Mouse (Mus musculus) hindbrain, embryonic 11.5 days (tissue): ENCODE results near the gene Poc1b. TPM values are rescaled to one million over a fixed set of nuclear protein-coding genes. Genes with fewer than 3 reads are reported as not detected.
"Not testable (repeated sequence)": the region's sequence is repeated elsewhere in the genome, so short reads cannot be mapped to it uniquely, and the experiment has no call there.

Experiments
- ATAC-seq: fragments of 200-750 bp; cut with Nextera tagmentation; 2 replicates; pipeline ENCODE4 v1.8.0; 2017; ENCODE audit warnings: mild to moderate bottlenecking, moderate TSS enrichment, moderate library complexity; ENCODE audit not compliant: low FRiP score
- DNase-seq: peaks from one replicate; pipeline ENCODE4 v3.0.0-alpha.2; 2015; ENCODE audit warnings: low spot score
- H3K27ac ChIP-seq: fragments of 300-500 bp; sonication (generic); 2 replicates; pipeline ENCODE4 v1.5.1; 2014; ENCODE audit warnings: mild to moderate bottlenecking, low read depth, low read length
- H3K27me3 ChIP-seq: fragments of 300-500 bp; sonication (generic); 2 replicates; pipeline ENCODE4 v1.6.1; 2014; ENCODE audit warnings: mild to moderate bottlenecking, low read length, moderate library complexity, mixed read lengths; ENCODE audit not compliant: control insufficient read depth, insufficient read depth
- H3K36me3 ChIP-seq: fragments of 300-500 bp; sonication (generic); 2 replicates; pipeline ENCODE4 v1.6.1; 2014; ENCODE audit warnings: mild to moderate bottlenecking, low read length, moderate library complexity, mixed read lengths; ENCODE audit not compliant: control insufficient read depth, insufficient read depth
- H3K4me1 ChIP-seq: fragments of 300-500 bp; sonication (generic); replicated peaks from 2 replicates; pipeline ENCODE4 v1.6.1; 2014; ENCODE audit warnings: low read length, mixed read lengths; ENCODE audit not compliant: control insufficient read depth, insufficient read depth
- H3K4me2 ChIP-seq: fragments of 300-500 bp; sonication (generic); replicated peaks from 2 replicates; pipeline ENCODE4 v1.6.1; 2014; ENCODE audit warnings: mild to moderate bottlenecking, low read depth, low read length
- H3K4me3 ChIP-seq: fragments of 300-500 bp; sonication (generic); 2 replicates; pipeline ENCODE4 v1.5.1; 2014; ENCODE audit warnings: low read depth, low read length
- H3K9ac ChIP-seq: fragments of 300-500 bp; sonication (generic); 2 replicates; pipeline ENCODE4 v1.6.1; 2014; ENCODE audit warnings: low read depth, low read length
- H3K9me3 ChIP-seq: fragments of 300-500 bp; sonication (generic); 2 replicates; pipeline ENCODE4 v1.6.1; 2016; ENCODE audit warnings: low read length; ENCODE audit not compliant: control insufficient read depth
- WGBS: fragments of 180-500 bp; shearing (Covaris S2); extraction: QIAGEN DNeasy Blood & Tissue Kit; methylation state at CpG from one replicate; pipeline ENCODE4 v1.1.7; 2014; 5-methylcytosine and 5-hydroxymethylcytosine counted together
- polyA plus RNA-seq: library from polyadenylated mRNA; unstranded; fragments of >200 nt; fragmentation: Nextera tagmentation; extraction: Ambion mirVana; gene quantifications from 2 replicates; pipeline ENCODE4 v1.2.1, GENCODE M21; 2014

The Poc1b gene
- polyA plus RNA-seq, 1 experiment from 2014 or later = 26.5 TPM

- H3K27me3 ChIP-seq = no peaks in the 10 kb centered on the region
- H3K4me2 ChIP-seq = no peak overlapping the region
- ATAC-seq (no peak), DNase-seq (no peak)
- H3K9ac ChIP-seq = no peak overlapping the region
- no peak overlapping the region for H3K4me3 ChIP-seq
- whole genome bisulfite sequencing = 91% methylated on average over 6 of the region's 6 CpGs
- no peaks in the 10 kb centered on the region for H3K36me3 ChIP-seq
- H3K27ac ChIP-seq = no peak overlapping the region
- no peaks in the 10 kb centered on the region for H3K9me3 ChIP-seq
- no peaks in the 10 kb centered on the region for H3K4me1 ChIP-seq
Observed at GRCm38 (mm10) chr10:99211021-99211420, 104.2 kb downstream of the Poc1b start.

- WGBS = 92% methylated on average over 9 of the region's 9 CpGs
- Histone ChIP-seq H3K27ac (no peak overlapping the region), H3K27me3 (no peaks in the 10 kb centered on the region), H3K4me2 (no peak overlapping the region), H3K4me3 (no peak overlapping the region), H3K4me1 (no peaks in the 10 kb centered on the region), H3K9me3 (no peaks in the 10 kb centered on the region), H3K9ac (no peak overlapping the region), H3K36me3 (no peaks in the 10 kb centered on the region)
- DNase-seq = no peak
- no peak for ATAC-seq
Observed at GRCm38 (mm10) chr10:99211503-99212265, 104.8 kb downstream of the Poc1b start.

- H3K9me3 ChIP-seq = no peaks in the 10 kb centered on the region
- no peak overlapping the region for H3K4me2 ChIP-seq
- no peaks in the 10 kb centered on the region for H3K36me3 ChIP-seq
- no peaks in the 10 kb centered on the region for H3K4me1 ChIP-seq
- no peak for DNase-seq
- H3K9ac ChIP-seq = no peak overlapping the region
- no peak overlapping the region for H3K4me3 ChIP-seq
- no peaks in the 10 kb centered on the region for H3K27me3 ChIP-seq
- WGBS = 89% methylated on average over 15 of the region's 15 CpGs
- H3K27ac ChIP-seq = no peak overlapping the region
- ATAC-seq = no peak
Observed at GRCm38 (mm10) chr10:99214421-99215299, 107.8 kb downstream of the Poc1b start.

GRCm38 (mm10) chr10:99216570-99216969, 109.7 kb downstream of the Poc1b start:
- DNase-seq, H3K27me3 ChIP-seq, H3K4me1 ChIP-seq, H3K4me3 ChIP-seq, H3K27ac ChIP-seq, H3K9me3 ChIP-seq, ATAC-seq, H3K4me2 ChIP-seq, H3K9ac ChIP-seq, H3K36me3 ChIP-seq: not testable (repeated sequence)
- 91% methylated on average over 15 of the region's 15 CpGs for WGBS

- H3K27ac ChIP-seq = no peak overlapping the region
- H3K4me2 ChIP-seq = no peak overlapping the region
- no peaks in the 10 kb centered on the region for H3K27me3 ChIP-seq
- H3K4me3 ChIP-seq = no peak overlapping the region
- H3K36me3 ChIP-seq = no peaks in the 10 kb centered on the region
- 94% methylated on average over 8 of the region's 8 CpGs for WGBS
- no peak overlapping the region for H3K9ac ChIP-seq
- H3K4me1 ChIP-seq = no peaks in the 10 kb centered on the region
- DNase-seq (no peak), ATAC-seq (no peak)
- no peaks in the 10 kb centered on the region for H3K9me3 ChIP-seq
Observed at GRCm38 (mm10) chr10:99221540-99221939, 114.7 kb downstream of the Poc1b start.

GRCm38 (mm10) chr10:99222726-99223125, 115.9 kb downstream of the Poc1b start:
- WGBS = 85% methylated on average over 5 of the region's 5 CpGs
- Histone ChIP-seq H3K9me3 (no peaks in the 10 kb centered on the region), H3K36me3 (no peaks in the 10 kb centered on the region), H3K4me3 (no peak overlapping the region), H3K4me2 (no peak overlapping the region), H3K9ac (no peak overlapping the region), H3K4me1 (no peaks in the 10 kb centered on the region), H3K27me3 (no peaks in the 10 kb centered on the region), H3K27ac (no peak overlapping the region)
- ATAC-seq = no peak
- no peak for DNase-seq

- H3K27me3 ChIP-seq = no peaks in the 10 kb centered on the region
- H3K4me2 ChIP-seq = no peak overlapping the region
- no peak for ATAC-seq
- H3K4me1 ChIP-seq = no peaks in the 10 kb centered on the region; the same call in 1 of the 2 replicates
- H3K36me3 ChIP-seq = no peaks in the 10 kb centered on the region
- H3K4me3 ChIP-seq = no peak overlapping the region
- DNase-seq = no peak
- no peak overlapping the region for H3K27ac ChIP-seq
- no peaks in the 10 kb centered on the region for H3K9me3 ChIP-seq
- 88% methylated on average over 3 of the region's 3 CpGs for WGBS
- H3K9ac ChIP-seq = no peak overlapping the region
Observed at GRCm38 (mm10) chr10:99224218-99224617, 117.4 kb downstream of the Poc1b start.

GRCm38 (mm10) chr10:99226782-99227181, 119.9 kb downstream of the Poc1b start:
- ATAC-seq = no peak
- Histone ChIP-seq H3K9ac (no peak overlapping the region), H3K9me3 (no peaks in the 10 kb centered on the region), H3K27ac (no peak overlapping the region), H3K27me3 (no peaks in the 10 kb centered on the region), H3K4me3 (no peak overlapping the region), H3K4me2 (no peak overlapping the region), H3K36me3 (no peaks in the 10 kb centered on the region), H3K4me1 (no peaks in the 10 kb centered on the region; the same call in 1 of the 2 replicates)
- 88% methylated on average over 5 of the region's 5 CpGs for WGBS
- DNase-seq = no peak
